In the genomic region with DNA sequence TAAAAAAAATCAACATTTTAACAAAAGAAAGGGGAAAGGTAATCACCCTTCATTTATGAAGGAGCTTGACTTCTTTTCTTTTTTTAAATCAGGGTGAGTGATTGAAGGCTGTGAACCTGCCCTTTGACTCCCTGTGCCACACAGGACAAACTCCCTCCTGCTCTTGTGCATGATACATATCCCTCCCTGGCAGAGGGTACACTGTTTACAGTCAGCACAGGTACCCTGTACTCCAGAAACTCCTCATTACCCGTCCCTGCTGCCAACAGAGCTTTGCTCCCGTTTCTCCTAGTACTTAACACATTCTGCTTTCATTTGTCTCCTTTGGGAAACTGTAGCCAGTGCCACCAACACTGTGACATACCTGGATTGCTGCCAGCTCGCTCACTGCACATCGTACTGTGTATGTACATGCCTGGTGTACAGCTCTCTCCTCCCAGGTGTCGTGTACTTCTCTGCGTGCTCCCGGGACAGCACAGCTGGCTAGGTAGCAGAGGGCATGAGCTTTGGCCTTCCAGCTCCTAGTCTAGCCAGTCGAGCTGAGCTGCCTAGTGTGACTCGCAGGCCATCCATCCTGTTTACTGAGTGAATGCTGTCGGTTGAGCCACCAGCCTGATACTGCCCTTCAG, we compare ENCODE assay signal across 9 mouse cellular contexts.
DNase-seq lines count a peak whose midpoint lies in the region; ATAC-seq lines count a peak whose summit lies in the region.
"Had no signal": no experiment of that assay in that cellular context is flagged by ENCODE, and none has a peak within 500 bp of the region (broad histone marks: within the 10 kb centered on the region; RNA-seq: fewer than 3 reads in every experiment).

No protein-coding gene starts in this region.

- H3K27ac ChIP-seq in heart, embryonic 14.5 days (replicated peaks in 1 of 2; ENCODE audit: control insufficient read depth in 1 of 2, insufficient read depth in 1 of 2, low read depth in 2 of 2, low read length in 2 of 2): 0 out of 4 replicates have a peak overlapping the region, but pooled peaks of 1 of the 2 experiments have one; percentile 37
- H3K27ac ChIP-seq: limb, embryonic 15.5 days had no signal

- H3K4me1 ChIP-seq in heart, embryonic 14.5 days (ENCODE audit: control insufficient read depth in 2 of 2, insufficient read depth in 2 of 2, low read length in 2 of 2): peaks cover 11 to 18% of the 10 kb centered on the region in 2 experiments
- H3K4me1 ChIP-seq: limb, embryonic 15.5 days had no signal

- intact Hi-C loops in heart, postnatal 36 days (cut with DNase I): no loop called here
- intact Hi-C loops in left cerebral cortex, postnatal 25 days (cut with DNase I): no loop called here

- no peaks in the 10 kb centered on the region for H3K36me3 ChIP-seq in heart, embryonic 14.5 days (ENCODE audit: control insufficient read depth, insufficient read depth, low read length)
- H3K36me3 ChIP-seq: limb, embryonic 15.5 days had no signal

- H3K9ac ChIP-seq in heart, embryonic 14.5 days (ENCODE audit: low read length): peak overlapping the region; percentile 41; the same call in 1 of the 2 replicates
- H3K9ac ChIP-seq: limb, embryonic 15.5 days had no signal

- H3K4me3 ChIP-seq in heart, embryonic 14.5 days (ENCODE audit: control insufficient read depth in 1 of 2, insufficient read depth in 1 of 2, low read depth in 1 of 2, low read length in 2 of 2): no peak overlapping the region
- H3K4me3 ChIP-seq: limb, embryonic 15.5 days had no signal

- H3K9me3 ChIP-seq in heart, embryonic 14.5 days (ENCODE audit: control insufficient read depth, low read length): no peaks in the 10 kb centered on the region
- H3K9me3 ChIP-seq: limb, embryonic 15.5 days had no signal

- DNase-seq in heart, postnatal 36 days: no peak
- peak; percentile 44 for DNase-seq in 416B (ENCODE audit: low read depth)
- peak; percentile 53 to 69 for DNase-seq in kidney, postnatal 25 days
- no peak for DNase-seq in thymus, postnatal 10 days (ENCODE audit: low spot score in 2 of 2)
- DNase-seq in thymus, postnatal 14 days: no peak
- no peak for DNase-seq in left cerebral cortex, postnatal 25 days (ENCODE audit: low spot score in 2 of 2)

- no peaks in the 10 kb centered on the region for H3K27me3 ChIP-seq in heart, embryonic 14.5 days (ENCODE audit: control insufficient read depth, insufficient read depth, low read length)
- H3K27me3 ChIP-seq: limb, embryonic 15.5 days had no signal

- 0 out of 2 replicates have a peak, but pooled peaks have one; percentile 59 for ATAC-seq in heart, embryonic 14.5 days (ENCODE audit: insufficient number of reproducible peaks, insufficient read depth, low FRiP score, low read depth)
- 0 out of 2 replicates have a peak, but pooled peaks have one; percentile 6 for ATAC-seq in granulocyte monocyte progenitor cell, adult 5-6 weeks (replicated peaks; ENCODE audit: poor library complexity, severe bottlenecking)

- H3K4me2 ChIP-seq in heart, embryonic 14.5 days (ENCODE audit: low read length): peak overlapping the region; percentile 16; the same call in 1 of the 2 replicates
- H3K4me2 ChIP-seq: limb, embryonic 15.5 days had no signal

- WGBS in heart, embryonic 14.5 days: 46% methylated on average over 10 of the region's 10 CpGs

Comparison
In these comparisons a context has a peak if more than half of its experiments do, and no peak if none do; other contexts are left out.
1. DNase-seq: peak in 416B (single experiment) and kidney, postnatal 25 days (2 of 2); none in heart, postnatal 36 days (0 of 2), thymus, postnatal 10 days (0 of 2), thymus, postnatal 14 days (single experiment) and left cerebral cortex, postnatal 25 days (0 of 2).